Mouse (Mus musculus) testis, adult 2 months (tissue): Measurements from ENCODE around the gene Ezh1.
"Not testable (repeated sequence)": the region's sequence is repeated elsewhere in the genome, so short reads cannot be mapped to it uniquely, and the experiment has no call there.

ENCODE experiments used
- CTCF ChIP-seq: fragments of 200-500 bp; IDR thresholded peaks from 2 replicates; pipeline ENCODE4 v1.5.1; 2012; ENCODE audit warnings: low read depth, mild to moderate bottlenecking, inconsistent platforms, low read length, moderate library complexity; ENCODE audit not compliant: control insufficient read depth, insufficient read depth, insufficient replicate concordance
- POLR2A ChIP-seq: fragments of 200-500 bp; IDR thresholded peaks from 2 replicates; pipeline ENCODE4 v1.6.1; 2012; ENCODE audit warnings: low read depth, mild to moderate bottlenecking, inconsistent platforms, low read length, moderate library complexity; ENCODE audit not compliant: control insufficient read depth

GRCm38 (mm10) chr11:101160981-101161505 is 65.2 kb downstream of the Ezh1 start:
- not testable (repeated sequence) for TF ChIP-seq POLR2A, CTCF
